Mouse (Mus musculus): ENCODE results near the gene Clic3.

Gene Clic3

DNA sequence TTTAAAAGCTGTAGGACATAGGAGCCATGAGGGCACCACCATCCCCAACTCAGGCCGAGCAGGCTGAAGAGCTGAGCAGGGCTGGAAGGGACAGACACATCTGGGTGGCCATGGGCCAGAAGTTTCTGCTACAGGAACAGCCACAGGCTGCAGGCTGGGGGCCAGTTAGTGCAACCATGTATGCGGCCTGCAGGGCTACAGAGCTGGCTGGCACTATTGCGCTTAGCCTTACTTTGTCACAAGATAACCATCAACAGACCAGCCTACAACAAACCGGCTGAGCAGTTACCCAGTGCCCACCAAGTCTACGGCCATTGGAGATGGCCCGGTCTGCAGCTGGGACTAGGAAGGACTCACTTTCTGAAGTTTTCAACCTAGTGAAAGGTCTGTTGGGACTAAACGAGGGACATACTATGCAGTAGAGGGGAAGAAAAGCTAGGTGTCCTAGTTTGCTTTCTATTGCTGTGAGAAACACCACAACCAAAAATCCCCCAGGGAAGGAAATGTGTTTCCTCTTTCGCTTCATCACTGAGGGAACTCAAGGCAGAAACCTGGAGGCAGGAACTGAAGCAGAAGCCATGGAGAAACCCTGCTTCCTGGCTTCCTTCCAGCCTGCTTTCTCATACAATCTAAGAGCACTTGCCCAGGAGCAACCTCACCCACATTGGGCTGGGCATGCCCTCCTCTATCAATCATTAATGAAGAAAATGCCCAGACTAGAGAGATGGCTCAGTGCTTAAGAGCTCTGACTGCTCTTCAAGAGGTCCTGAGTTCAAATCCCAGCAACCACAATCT is 5.6 kb upstream of the Clic3 start:
- no peak for DNase-seq

DNA sequence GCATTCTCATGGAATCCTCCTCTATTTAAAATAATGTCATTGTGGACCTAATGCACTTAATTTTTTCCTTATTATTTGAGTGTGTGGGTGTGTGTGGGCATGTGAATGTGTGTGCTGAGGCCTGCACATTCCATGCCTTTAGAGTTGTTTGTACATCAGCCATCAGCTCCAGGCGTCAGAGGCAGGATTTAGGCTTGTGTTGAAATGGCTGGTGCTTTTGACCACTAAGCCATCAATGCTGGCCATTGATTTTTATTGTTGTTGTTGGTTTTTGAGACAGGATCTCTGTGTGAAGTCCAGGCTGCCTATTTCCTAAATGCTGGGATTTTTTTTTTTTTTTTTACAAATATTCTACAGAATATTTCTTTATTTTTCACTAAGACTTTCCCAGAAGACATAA is 3.7 kb upstream of the Clic3 start:
- no peak for DNase-seq

DNA sequence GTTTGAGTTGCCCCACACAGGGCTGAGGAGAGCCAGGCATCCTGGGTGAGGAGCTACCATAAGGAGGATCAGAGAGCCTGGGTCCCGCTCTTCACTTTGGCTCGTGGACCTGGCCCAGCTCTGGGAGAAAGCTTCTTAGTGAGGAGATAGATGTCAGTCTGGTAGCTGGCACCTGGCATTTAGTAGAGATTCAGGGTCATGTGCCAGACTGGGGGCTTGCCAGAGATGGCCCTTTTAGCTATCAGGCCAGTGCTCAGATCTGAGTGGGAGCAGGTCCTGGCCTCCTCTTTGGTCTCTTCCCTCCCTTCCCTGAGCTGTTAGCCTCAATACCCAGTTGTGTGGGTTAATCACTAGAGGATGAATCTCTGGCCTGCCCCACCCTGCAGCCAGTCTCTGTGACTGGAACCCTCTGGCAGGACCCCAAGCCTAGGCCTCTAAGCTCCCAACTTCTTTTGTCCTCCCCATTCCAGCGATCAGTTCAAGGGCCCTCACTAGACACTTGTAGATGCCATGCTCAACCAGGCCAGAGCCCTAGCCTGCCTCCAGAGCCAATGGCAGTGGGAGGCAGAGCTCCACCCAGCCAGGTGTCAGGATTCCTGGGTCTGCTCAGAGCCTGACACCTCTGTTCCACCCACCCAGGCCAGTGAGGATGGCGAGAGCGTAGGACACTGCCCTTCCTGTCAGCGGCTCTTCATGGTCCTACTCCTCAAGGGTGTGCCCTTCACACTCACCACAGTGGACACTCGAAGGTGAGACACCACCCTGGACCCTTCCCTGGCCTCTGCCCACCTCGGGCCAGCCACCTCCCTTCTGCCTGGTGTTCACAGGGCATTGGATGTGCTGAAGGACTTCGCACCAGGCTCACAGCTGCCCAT is 621 bp downstream of the Clic3 start:
- DNase-seq: no peak

DNA sequence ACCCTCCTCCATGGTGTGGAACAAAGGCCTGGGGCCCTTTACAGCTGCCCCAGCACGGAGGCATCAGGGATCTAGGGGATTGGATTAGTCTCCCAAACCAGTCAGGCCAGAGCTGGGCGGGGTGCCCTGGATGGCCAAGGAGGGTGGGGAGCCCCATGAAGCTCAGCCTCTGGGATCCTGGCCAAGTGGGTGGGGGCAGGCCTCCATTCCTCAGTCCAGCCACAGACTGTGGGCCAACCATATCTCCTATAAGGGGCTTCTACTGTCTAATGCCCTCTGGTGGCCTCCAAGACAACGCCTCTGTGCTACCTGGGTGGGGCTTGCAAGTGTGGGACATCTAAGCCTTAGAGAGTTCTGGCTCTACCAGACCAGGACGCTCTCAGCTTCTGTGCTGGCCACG is 2.3 kb downstream of the Clic3 start:
- DNase-seq: peak; percentile 95

DNA sequence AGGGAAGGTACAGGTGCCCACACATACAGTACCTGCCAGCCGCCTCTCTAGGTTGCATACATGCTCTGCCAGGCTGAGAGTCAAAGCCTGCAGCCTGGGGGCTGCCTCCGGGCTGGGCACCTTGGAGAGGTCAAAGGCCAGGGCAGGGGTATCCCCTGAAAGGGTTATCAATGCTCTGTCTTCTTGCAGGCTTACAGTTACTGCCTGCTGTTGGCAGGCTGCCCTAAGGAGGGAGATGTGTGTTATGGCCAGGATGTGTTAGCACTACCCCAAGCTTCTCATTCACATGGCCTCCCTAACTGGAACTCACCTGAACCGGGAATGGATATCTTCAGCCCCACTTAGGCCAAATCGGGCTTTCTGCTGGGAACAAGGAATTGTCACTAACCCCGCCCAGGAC is 3.5 kb downstream of the Clic3 start:
- DNase-seq: no peak

DNA sequence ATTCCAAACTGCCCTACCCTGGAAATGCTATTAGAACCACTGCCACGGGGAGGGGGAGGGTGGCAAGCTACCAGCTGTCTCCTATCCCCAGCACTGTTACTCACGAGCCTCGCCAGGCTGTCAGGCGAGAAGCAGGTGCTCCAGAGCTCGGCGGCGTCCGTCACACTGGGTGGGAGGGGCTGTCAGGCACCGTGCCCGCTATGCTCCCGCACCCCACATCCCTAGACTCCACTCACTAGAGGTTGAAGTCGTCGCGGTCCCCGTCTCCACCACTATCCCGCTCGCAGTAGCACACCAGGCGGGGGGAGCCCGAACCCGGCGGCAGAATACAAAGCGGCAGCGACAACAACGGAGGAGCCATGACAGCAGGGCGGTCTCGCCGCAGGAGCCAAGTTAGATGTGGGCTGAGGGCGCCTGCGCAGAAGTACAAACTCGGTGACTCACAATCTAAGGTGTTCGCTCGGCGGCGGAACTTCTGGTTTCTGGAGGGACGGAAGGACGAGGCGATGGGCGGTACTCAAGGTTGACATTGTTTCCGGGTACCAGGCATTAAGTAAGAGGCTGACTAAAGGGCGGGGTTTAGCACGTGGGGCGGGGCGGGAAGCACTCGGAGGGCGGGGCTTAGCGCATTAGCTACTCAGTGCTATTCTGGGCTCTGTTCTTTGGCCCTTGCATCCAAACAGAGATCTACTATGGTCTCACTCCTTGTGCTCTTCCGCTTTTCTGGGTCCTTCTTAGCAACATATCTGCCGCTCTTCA is 4.1 kb downstream of the Clic3 start, which contains the start of gene Paxx:
Gene Paxx, minus strand, starts transcription at position 544 of the 759 bp plus-strand sequence.
- peak; percentile 100 for DNase-seq

DNA sequence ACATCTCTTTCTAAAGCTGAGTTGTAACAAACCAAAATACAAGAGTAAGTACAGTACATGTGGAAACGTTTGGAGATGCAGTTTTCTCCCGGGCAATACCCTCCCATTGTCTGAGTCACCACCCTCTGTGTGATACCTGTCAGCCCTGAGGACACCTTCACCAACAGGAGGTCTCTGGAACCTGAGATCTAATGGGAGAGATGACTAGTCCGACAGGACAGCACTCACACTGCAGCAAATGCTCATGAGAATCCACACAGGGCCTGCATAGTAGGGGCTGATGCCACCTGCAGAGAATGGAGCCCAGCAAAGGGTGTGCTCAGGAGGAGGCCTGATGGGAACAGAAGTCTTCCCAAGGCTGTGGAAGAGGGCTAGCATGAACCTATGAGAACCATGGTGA is 4.8 kb downstream of the Clic3 start:
- no peak for DNase-seq

DNA sequence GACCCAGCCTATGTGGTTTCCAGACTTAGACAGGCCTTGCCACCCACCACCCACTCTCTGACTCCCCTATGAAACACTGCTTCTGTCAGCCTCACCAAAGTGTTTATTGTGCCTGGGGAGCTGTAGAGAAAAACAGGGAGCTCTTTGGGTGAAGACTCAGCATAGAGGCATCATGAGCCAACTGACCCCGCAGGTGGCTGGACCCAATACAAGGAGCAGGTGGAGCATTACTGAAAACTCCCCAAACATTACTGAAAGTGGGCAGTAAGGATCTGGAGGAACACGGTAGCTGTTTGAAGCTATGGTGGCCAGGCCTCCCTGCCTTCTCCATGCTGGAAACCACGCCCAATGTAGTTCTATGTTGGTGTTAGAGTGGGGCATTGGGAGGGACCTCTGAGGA is 7.0 kb downstream of the Clic3 start:
- no peak for DNase-seq

DNA sequence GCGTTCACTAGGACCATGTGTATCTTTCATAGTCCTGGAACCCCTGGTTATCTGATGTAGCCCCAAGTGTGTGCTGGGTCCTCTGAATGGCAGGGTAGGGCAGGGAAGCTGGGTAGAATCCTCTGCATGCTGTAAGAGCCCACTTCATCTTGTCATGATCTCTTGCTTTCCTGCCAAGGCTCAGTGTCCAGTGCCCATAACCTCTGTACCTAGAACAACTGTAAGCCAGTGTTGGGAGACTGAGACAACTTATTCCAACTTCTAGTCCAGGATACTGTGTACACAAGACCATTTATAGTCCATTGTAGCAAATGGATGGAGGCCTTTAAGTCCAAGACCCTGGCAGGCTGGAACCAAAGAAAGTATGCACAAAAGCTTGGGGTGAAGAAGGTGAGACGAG is 8.6 kb downstream of the Clic3 start:
- DNase-seq: no peak

DNA sequence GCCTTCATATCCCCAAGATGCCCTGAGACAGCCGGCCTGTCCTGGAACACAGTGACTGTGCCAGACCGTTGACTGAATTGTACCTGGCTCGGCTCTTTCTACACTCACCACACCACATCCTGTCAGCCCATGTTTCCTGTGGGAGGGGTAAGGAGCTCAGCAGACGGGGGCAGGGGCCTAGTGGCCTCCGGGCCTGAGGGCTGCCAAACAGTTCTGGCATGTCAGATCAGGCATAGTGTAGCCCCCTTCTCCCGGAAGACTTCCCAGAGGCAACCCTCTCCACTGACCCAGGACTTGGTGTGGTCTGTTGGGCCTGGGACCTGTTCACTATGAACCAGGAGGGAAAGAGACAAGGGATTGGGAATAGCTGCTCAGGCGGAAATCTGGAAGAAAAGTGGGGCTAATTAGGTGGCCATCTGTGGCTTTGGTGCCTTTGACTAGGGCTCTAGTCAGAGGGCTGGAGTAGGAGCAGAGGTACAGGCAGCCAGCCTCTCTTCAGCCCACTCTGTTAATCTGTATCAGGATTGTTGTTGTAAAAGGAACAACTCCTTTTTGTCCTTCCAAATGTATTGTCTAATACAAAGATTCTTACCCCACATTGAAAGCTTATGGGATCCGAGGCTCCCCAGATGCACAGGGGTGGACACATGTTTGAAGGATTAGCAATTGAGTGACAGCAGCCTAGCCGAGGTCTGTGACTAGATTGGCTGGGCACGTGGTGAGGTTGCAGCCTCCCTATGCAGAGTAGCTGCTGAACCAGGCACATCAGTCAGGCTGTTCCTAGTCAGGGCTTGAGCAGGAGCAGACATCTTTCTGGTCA is 9.4 kb downstream of the Clic3 start:
- DNase-seq: peak; percentile 91

DNA sequence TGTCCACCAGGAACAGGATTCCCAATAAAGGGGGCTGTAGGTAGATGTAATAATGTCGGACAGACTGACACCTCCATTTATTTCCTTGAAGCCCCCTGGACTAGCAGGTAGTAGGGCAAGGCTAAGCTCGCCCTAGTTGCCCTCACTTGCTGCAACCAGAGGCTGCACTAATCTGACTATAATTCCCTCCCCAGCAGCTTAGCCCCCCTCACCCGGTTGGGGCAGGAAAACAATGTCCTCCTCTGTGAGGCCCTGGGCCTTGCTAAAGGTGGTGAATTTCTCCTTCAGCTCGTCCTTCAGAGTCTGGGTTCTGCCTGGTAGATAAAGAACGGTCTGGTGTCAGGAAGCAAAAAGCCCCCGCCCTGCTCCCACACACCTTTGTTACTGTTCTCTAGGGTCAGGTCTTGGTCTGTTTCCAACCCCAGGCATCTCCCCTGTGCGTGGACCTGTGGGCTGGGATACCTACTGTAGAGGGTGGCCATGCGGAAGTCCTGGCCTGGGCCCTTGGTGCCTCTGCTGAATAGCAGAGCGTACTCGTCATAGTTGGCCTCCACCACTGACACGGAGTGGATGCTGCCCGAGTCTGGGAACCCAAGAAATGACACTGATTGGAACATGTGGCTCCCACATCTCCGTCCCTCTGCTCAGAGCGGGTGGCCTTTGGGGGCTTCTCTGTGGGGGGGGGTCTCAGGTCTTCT is 11.1 kb downstream of the Clic3 start:
- no peak for DNase-seq

DNA sequence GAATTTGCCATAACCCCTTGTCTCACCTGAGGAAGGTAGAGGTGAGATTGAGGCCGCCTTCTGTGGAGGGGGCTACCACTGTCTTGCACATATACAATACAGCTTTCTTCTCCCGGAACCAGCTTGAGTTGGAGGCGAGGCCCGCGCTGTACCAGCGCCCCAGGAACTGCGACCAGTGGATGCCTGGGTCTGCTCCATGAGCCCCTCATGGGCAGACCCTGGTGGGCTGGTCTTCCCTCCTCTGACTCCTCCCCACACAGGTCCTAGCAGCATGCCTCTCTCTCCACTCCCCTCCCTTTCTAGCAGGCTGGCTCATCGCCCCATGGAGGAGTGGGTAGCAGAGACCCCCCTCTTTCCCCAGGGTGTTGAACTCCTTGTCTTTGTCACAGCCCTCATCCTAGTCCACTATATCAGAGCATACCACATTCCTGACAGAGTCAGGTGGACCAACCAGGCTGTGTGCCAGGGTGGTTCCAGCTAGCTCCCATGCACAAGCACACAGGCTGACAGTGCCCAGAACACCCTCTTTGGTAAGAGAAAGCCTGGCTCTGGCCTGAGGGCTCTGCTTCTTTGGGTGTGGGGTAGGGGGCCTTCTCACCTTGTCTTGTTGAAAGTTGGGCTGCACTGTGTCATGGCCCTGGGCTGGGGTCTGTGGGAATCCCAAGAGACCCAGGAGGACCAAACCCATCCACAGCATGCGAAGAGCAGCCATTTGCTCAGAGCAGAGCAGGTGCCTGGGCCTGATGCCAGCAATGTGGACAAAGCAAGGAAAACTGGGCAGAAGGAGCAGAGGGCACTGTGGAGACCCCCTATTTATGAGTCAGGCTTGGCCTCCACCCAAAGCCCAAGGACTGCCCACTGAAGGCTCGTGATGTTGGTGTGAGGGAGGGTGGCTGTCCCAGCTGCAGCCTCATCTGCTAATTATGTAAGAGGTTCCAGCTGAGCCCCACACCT is 12.6 kb downstream of the Clic3 start:
- peak; percentile 97 for DNase-seq

DNA sequence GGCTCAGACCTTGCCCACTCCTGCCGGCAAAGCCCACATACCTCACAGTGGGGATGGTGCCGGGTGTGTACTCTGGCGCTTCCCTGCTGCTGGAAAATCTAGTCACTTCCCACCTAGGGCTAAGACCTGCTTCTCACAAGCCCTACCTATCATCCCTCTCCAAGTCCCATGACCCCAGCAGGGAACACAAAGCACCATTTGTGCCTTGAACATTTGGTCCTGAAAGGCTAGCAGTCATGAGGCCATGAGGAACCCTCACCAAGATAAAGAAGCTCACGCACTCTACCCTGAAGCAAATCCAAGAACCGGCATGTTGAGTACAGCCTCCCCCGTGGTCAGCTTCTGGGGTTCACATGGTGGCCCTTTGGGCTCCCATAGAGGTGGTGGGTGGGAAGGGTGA is 13.3 kb downstream of the Clic3 start, which contains the start of gene Ptgds:
Gene Ptgds, minus strand, starts transcription at position 78 of the 400 bp plus-strand sequence.
- peak; percentile 97 for DNase-seq

DNA sequence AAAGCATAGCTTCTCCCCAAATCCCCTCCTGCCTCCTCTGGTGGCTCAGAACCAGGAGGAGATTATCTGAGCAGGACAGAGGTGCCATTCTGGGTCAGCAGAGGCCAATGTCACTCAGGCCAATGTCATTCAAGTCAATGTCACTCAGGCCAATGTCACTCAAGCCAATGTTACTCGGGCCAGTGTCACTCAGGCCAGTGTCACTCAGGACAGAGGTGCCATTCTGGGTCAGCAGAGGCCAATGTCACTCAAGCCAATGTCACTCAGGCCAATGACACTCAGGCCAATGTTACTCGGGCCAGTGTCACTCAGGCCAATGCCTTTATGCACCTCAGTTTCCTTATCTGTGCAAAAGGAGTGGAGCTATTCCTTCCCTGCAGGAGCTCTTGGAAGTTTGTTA is 15.9 kb downstream of the Clic3 start:
- DNase-seq: no peak

DNA sequence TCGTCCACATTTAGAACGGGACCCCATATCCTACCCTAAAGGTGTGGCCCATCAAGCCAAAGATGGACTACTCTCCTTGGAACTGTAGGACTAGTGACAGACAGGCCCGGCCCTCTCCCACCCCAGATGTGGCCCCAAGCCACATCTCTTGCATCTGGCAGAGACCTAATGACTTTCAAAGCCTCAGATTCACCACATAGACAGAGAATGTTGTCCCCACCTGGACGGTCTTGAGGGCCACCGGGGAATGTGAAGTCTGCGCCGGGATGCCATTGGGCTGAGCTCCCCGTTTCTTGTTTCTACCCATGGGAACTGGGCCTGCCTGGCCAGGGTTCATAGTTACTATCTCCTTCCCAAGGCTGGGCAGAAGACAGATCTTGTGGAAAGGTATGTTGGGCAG is 20.9 kb downstream of the Clic3 start:
- no peak for DNase-seq

DNA sequence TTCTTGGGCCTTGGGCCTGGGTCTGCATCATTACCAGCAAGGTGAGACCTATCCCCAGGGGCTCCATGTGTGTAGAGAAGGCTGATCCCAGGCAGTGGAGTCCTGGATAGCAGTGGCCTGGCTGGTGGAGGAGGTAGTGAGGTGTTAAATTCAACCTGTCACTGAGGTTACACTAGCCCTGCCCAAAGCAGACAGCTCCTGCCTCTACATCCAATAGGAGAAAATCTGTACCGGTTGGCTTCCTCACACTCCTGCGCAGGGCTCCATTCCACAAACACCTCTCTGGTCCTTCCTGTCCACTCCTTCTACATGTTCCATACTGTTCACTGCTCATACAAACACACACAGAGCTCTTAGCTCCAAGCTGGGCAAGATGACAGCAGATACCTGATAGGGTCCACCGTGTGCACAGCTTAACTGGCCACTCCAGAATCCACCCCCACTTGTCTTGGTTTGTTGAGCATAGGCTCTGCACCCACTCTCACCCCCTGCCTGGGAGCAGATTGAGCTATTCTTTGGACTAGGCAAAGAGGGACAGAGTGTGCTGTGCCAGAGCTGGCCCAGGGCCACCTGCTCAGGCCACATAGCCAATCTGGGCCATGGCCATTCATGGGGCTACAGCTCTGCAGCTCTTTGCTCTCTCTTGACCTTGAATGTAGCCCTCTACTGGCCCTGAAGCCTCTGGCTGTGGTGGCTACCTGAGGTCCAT is 21.5 kb downstream of the Clic3 start:
- DNase-seq: peak; percentile 98

DNA sequence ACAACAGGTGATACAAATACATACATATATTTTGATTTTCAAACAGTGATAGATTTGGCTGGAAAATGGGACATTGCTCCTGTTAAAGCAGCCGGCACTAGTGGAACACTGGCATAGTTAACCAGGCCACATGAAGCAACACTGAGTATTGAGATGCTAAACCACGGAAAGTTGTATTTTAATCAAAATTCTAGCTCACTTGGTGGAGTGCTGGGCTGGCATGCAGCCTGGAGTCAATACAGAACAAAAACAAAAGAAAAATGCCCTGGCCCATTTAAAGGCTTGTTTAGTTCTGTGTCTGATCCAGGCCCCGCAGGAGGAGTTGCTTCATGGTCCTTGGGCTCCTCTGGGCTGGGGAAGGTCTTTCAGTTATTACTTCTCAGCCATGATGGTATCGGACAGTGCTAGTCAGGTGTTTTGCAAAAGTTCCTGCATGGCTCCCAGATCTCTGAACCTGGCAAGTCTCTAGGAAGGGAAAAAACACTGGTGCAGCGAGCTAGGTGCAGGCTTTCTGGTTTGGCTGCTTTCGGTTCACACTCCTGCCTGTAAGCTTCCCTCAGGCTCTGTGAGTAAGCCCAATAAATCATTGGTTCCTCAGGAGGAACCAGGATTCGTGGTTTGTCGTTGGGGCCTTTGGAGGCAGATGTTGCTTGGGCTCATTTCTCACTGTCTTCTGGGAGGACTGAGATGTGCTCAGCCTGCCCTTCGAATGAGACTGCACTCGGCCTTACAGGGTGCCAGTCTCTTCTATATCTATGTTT is 23.1 kb downstream of the Clic3 start:
- DNase-seq: no peak

DNA sequence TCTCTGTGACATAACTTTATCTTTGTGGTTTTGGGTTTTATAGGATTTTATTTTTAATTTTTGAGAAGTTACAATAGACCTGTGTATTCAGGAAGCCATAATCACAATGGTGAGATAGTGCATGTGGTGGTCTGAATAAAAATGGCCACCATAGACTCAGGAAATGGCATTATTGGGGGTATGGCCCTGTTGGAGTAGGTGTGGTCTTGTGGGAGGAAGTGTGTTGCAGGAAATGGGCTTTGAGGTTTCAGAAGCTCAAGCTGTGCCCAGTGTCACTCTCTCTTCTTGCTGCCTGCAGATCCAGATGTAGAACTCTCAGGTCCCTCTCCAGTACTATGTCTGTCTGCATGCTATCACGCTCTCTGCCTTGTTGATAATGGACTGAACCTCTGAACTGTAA is 23.9 kb downstream of the Clic3 start:
- DNase-seq: no peak

DNA sequence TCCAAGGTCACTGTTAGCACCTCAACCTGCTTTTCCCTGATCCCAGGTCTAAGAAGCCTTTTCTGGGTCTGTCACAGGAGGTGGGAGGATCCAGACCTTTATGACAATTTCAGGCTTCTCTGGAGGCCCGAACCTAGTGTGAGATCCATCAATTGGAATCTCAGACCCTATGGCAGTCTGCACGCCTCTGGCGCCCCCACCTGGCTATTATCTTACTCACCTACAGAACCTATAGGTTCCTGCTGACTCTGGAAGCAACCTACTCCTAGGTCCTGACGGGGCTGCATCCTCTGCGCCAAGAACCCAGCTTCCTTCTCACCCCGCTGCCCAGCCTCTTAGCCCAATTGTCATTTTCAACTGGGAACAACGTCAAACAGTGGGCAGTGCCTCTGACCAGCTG is 26.3 kb downstream of the Clic3 start:
- DNase-seq: no peak

All from heart, adult 11 months (tissue).